Mouse (Mus musculus) heart, postnatal 0 days (tissue): Measurements from ENCODE around the gene Rpain. TPM values are rescaled to one million over a fixed set of nuclear protein-coding genes. Genes with fewer than 3 reads are reported as not detected.

Experiments used
- ATAC-seq: fragments of 200-750 bp; cut with Nextera tagmentation; 2 replicates; pipeline ENCODE4 v1.8.0; 2017; ENCODE audit warnings: low read depth, moderate number of reproducible peaks, moderate library complexity; ENCODE audit not compliant: insufficient read depth
- DNase-seq: peaks from one replicate; pipeline ENCODE4 v3.0.0-alpha.2; 2016; ENCODE audit warnings: low spot score
- H3K27ac ChIP-seq: fragments of 300-500 bp; sonication (generic); 2 replicates; pipeline ENCODE4 v1.5.1; 2014; ENCODE audit warnings: low read depth, mild to moderate bottlenecking
- H3K27me3 ChIP-seq: fragments of 300-500 bp; sonication (generic); 2 replicates; pipeline ENCODE4 v1.6.1; 2014; ENCODE audit warnings: low read length, mixed read lengths; ENCODE audit not compliant: control insufficient read depth, insufficient read depth
- H3K36me3 ChIP-seq: fragments of 300-500 bp; sonication (generic); replicated peaks from 2 replicates; pipeline ENCODE4 v1.6.1; 2014; ENCODE audit warnings: low read length, mixed read lengths; ENCODE audit not compliant: control insufficient read depth, insufficient read depth
- H3K4me1 ChIP-seq: fragments of 300-500 bp; sonication (generic); 2 replicates; pipeline ENCODE4 v1.6.1; 2014; ENCODE audit warnings: antibody characterized with exemption; ENCODE audit not compliant: control insufficient read depth, insufficient read depth
- H3K4me2 ChIP-seq: fragments of 300-500 bp; sonication (generic); 2 replicates; pipeline ENCODE4 v1.6.1; 2014; ENCODE audit warnings: low read depth, mild to moderate bottlenecking, low read length, moderate library complexity
- H3K4me3 ChIP-seq: fragments of 300-500 bp; sonication (generic); 2 replicates; pipeline ENCODE4 v1.5.1; 2014; ENCODE audit warnings: low read depth, low read length
- H3K9ac ChIP-seq: fragments of 300-500 bp; sonication (generic); replicated peaks from 2 replicates; pipeline ENCODE4 v1.6.1; 2014; ENCODE audit warnings: low read depth, low read length, mixed read lengths
- H3K9me3 ChIP-seq: fragments of 300-500 bp; sonication (generic); replicated peaks from 2 replicates; pipeline ENCODE4 v1.6.1; 2016; ENCODE audit warnings: low read length; ENCODE audit not compliant: control insufficient read depth
- CTCF ChIP-seq: IDR thresholded peaks from 2 replicates; pipeline ENCODE4 v1.5.1; 2016; ENCODE audit warnings: antibody characterized with exemption, control low read depth, low read depth
- EP300 ChIP-seq: IDR thresholded peaks from 2 replicates; pipeline ENCODE4 v1.6.1; 2016; ENCODE audit warnings: antibody characterized with exemption, low read depth
- WGBS: fragments of 180-500 bp; shearing (Covaris S2); extraction: QIAGEN DNeasy Blood & Tissue Kit; methylation state at CpG from one replicate; pipeline ENCODE4 v1.1.7; 2014; 5-methylcytosine and 5-hydroxymethylcytosine counted together
- polyA plus RNA-seq: library from polyadenylated mRNA; unstranded; fragments of >200 nt; fragmentation: Nextera tagmentation; extraction: Ambion mirVana; gene quantifications from 2 replicates; pipeline ENCODE4 v1.2.1, GENCODE M21; 2015
- total RNA-seq: library from RNA; depleted of rRNA; stranded (reverse); fragments of >200 nt; gene quantifications from 2 replicates; pipeline ENCODE4 v1.2.3, GENCODE M21; 2014; ENCODE audit warnings: low replicate concordance

The Rpain gene
- total and polyA plus RNA-seq, 2 experiments from 2014 or later, result 25.3 to 45.9 TPM

DNA sequence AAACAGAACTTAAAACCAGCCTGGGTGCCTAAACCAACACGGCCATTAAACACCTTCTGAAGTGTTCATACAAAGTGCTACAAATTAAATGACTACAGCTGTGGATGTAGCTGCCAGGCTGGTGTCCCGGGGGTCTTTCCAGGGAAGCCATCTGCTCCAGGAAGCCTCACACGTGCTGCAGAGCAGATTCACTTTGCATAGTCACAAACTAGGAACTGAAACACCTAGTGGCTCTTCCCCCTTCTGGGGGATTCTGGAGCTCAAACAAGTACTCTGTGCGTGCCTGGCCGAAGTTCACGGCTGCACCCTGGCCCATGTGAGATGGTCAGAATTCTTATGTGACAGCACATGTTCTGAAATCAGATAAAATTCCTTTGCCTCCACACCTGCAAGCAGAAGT is 10.2 kb downstream of the Rpain start:
- peaks cover 69% of the 10 kb centered on the region for H3K36me3 ChIP-seq
- ATAC-seq (no peak), DNase-seq (no peak)
- H3K4me3 ChIP-seq, result no peak overlapping the region
- no peaks in the 10 kb centered on the region for H3K27me3 ChIP-seq
- WGBS, result 77% methylated on average over 6 of the region's 6 CpGs
- no peaks in the 10 kb centered on the region for H3K9me3 ChIP-seq
- H3K9ac ChIP-seq, result no peak overlapping the region
- no peak overlapping the region for H3K4me2 ChIP-seq
- no peak overlapping the region for H3K27ac ChIP-seq
- TF ChIP-seq CTCF (no peak), EP300 (no peak)
- peaks cover 8% of the 10 kb centered on the region; the same call in 1 of the 2 replicates for H3K4me1 ChIP-seq

GRCm38 (mm10) chr11:70980751-70981510 is 10.9 kb downstream of the Rpain start:
- Histone ChIP-seq H3K27ac (no peak overlapping the region), H3K27me3 (no peaks in the 10 kb centered on the region), H3K4me1 (peaks cover 8% of the 10 kb centered on the region; the same call in 1 of the 2 replicates), H3K9ac (no peak overlapping the region), H3K4me3 (no peak overlapping the region), H3K9me3 (no peaks in the 10 kb centered on the region), H3K4me2 (no peak overlapping the region), H3K36me3 (peaks cover 69% of the 10 kb centered on the region)
- 87% methylated on average over 14 of the region's 14 CpGs for WGBS
- no peak for TF ChIP-seq EP300
- TF ChIP-seq CTCF, result no peak
- ATAC-seq, result no peak
- DNase-seq, result no peak

DNA sequence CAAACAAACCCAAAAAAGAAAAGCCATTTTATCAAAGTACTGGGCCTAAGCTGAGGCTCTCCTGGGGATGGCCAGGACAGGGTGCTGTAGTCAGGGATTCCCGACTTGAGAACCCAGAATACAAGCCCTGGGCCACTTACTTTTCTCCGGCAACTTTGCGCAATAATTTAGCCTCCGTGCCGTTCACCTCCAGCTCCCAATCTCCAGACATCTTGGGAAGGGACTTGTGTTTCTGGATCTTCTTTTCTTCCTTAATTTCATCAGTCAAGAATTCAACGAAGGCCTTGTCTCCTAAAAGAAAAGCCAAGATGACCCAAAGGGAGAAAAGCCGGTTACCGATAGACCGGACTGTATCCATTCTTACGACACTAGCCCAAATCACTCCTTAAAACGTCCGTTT is 12.0 kb downstream of the Rpain start:
- peak overlapping the region; percentile 85 for H3K4me2 ChIP-seq
- no peaks in the 10 kb centered on the region for H3K9me3 ChIP-seq
- H3K9ac ChIP-seq, result peak overlapping the region; percentile 89
- H3K4me1 ChIP-seq, result peaks cover 8% of the 10 kb centered on the region; the same call in 1 of the 2 replicates
- DNase-seq (no peak), ATAC-seq (no peak)
- H3K27ac ChIP-seq, result no peak overlapping the region
- H3K36me3 ChIP-seq, result peaks cover 69% of the 10 kb centered on the region
- 5% methylated on average over 12 of the region's 12 CpGs for WGBS
- TF ChIP-seq EP300, result no peak
- H3K27me3 ChIP-seq, result no peaks in the 10 kb centered on the region
- peak overlapping the region; percentile 99 for H3K4me3 ChIP-seq

GRCm38 (mm10) chr11:70982557-70983228 is 12.7 kb downstream of the Rpain start, which contains the start of gene C1qbp:
C1qbp (minus strand) TSS chr11:70983026.
- Histone ChIP-seq H3K27me3 (no peaks in the 10 kb centered on the region), H3K4me3 (peak within 1 kb of the TSS; percentile 99), H3K9me3 (no peaks in the 10 kb centered on the region), H3K27ac (peak within 1 kb of the TSS; percentile 84), H3K4me1 (peaks cover 8% of the 10 kb centered on the region; the same call in 1 of the 2 replicates), H3K4me2 (peak within 1 kb of the TSS; percentile 85), H3K9ac (peak within 1 kb of the TSS; percentile 89), H3K36me3 (peaks cover 68% of the 10 kb centered on the region)
- DNase-seq (peak; percentile 84), ATAC-seq (peak; percentile 96)
- peak; percentile 94 for TF ChIP-seq CTCF
- TF ChIP-seq EP300, result peak; percentile 89
- WGBS, result under 1% methylated on average over 50 of the region's 64 CpGs

DNA sequence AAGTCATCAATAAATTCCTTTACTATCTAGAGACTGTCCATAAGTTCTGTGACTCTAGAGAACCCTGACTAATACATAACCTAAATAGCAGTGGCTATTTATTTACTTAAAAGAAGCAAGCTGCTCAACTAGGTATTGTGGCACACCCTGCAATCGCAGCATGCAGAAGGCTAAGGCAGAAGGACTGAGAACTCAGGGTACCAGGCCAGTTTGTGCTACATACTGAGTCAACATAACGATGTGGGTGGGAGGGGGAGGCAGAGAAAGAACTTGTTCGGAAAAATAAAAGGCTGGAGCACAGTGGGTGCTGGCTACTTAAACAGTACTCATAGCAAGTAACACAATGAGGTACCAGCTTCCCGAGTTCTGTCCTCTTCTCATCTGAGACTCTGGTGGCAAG is 31.2 kb downstream of the Rpain start:
- no peak overlapping the region for H3K27ac ChIP-seq
- no peak overlapping the region for H3K4me3 ChIP-seq
- H3K9me3 ChIP-seq, result no peaks in the 10 kb centered on the region
- peaks cover 37% of the 10 kb centered on the region for H3K36me3 ChIP-seq
- H3K4me2 ChIP-seq, result no peak overlapping the region
- H3K27me3 ChIP-seq, result no peaks in the 10 kb centered on the region
- H3K9ac ChIP-seq, result no peak overlapping the region
- no peak for ATAC-seq
- peaks cover 14% of the 10 kb centered on the region for H3K4me1 ChIP-seq
- WGBS, result 87% methylated on average over 4 of the region's 4 CpGs
- DNase-seq, result no peak
- no peak for TF ChIP-seq CTCF
- TF ChIP-seq EP300, result no peak
